Mouse (Mus musculus) left cerebral cortex, postnatal 4 days (tissue): ENCODE results near the gene Gstt4. TPM values are rescaled to one million over a fixed set of nuclear protein-coding genes. Genes with fewer than 3 reads are reported as not detected.
"Not testable (repeated sequence)": the region's sequence is repeated elsewhere in the genome, so short reads cannot be mapped to it uniquely, and the experiment has no call there.

Experiments
- DNase-seq: peaks from one replicate; pipeline ENCODE4 v3.0.0-alpha.2; 2022
- intact Hi-C: fragments of 180-260 bp; cut with DNase I; formaldehyde crosslinking; loops from one replicate; pipeline ENCODE4 v1.15.1; 2025
- total RNA-seq, 2 experiments: library from RNA; stranded (reverse); gene quantifications; 2 replicates each; pipeline ENCODE4 v1.2.3; 2021

Gstt4 gene
- total RNA-seq, 2 experiments from 2014 or later, result not detected

DNA sequence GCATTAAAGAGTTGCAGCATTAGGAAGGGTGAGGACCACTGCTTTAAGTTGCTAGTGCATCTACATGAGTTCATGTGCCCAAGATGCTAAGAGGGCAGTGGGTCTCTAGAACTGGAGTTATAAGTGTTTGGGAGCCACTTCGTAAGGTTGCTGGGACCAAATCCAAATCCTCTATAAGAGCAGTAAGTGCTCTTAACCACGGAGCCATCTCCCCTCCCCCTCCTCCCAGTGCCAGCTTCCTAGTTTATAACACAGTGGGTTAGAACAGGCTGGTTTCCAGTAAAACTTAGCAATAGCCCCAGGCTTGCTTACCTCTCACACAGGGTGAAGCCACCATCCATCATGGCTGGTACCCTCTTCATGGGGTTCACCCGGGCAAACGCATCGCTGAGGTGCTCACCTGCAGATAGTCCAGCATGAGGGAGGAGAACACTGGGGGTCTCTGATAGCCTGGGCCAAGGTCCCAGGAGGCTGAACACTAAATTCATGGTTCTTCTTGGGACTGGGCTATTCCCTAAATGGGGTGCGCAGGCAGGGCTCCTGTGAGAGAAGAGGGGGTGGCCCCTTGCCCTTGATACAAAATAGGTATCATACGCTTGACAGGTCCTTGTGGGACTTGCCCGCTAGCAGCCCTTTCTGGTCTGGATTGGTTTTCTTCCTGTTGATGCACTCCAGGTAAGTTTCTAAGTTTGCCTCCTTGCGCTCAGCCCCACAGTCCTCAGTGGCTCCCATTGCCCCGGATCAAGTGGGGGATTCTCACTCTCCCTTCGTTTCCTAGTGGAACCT is 25.4 kb downstream of the Gstt4 start:
- no peak for DNase-seq
- intact Hi-C loops, result no loop called here

DNA sequence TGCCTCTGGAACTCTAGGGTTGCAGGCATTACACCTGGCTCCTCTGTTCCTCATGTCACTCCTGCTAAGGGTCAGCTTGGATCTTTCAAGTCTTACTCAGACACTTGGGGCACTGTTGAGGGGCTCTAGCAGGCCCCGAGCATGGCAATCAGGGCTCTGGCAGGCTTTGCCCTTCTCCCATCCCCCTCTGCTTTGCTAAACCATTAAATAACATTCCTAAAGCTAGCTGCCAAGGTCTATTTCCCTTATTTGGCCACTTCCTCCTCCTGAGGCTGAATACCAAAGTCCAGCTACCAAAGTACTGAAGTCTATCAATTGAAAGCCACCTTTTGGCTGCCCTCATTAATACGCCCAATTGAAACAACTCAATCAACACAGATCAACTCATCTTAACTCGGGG is 27.5 kb downstream of the Gstt4 start:
- DNase-seq, result no peak
- intact Hi-C loops, result no loop called here

DNA sequence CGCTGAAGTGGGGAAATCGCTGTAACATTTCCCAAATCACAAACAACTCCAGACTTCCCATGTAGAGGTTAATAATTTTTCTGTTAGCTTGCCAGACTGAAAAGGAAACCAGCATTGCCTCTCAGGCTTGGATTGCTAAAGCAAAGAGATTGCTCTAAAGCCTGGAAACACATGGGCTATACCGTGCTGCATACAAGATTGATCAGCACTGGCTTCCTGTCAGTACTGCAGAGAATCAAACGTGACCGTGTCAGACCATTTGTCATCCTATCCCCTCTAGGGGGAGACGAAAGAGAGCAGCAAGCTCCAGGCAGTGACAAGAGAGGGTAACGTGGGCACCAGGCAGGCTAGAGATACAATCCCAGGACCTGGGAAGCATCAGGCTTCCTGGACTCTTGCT is 31.6 kb downstream of the Gstt4 start:
- intact Hi-C loops, result no loop called here
- DNase-seq, result no peak

DNA sequence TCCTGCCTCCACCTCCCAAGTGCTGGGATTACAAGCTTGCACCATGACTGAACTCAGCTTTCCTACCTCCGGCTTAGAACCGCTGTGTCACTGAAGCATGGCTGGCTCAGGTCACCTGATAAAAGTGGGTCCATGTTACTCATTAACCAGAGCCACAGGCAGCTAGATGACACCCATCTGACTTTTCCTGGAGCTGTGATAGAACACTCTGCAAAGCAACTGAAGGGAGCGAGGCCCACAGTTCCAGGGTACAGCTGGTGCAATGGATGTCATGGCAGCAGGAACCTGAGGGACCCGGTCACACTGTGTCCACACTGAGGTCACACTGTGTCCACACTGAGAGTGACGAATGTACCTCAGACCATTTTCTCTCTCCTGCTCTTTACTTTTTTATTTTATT is 32.5 kb downstream of the Gstt4 start:
- no peak for DNase-seq
- intact Hi-C loops, result no loop called here

DNA sequence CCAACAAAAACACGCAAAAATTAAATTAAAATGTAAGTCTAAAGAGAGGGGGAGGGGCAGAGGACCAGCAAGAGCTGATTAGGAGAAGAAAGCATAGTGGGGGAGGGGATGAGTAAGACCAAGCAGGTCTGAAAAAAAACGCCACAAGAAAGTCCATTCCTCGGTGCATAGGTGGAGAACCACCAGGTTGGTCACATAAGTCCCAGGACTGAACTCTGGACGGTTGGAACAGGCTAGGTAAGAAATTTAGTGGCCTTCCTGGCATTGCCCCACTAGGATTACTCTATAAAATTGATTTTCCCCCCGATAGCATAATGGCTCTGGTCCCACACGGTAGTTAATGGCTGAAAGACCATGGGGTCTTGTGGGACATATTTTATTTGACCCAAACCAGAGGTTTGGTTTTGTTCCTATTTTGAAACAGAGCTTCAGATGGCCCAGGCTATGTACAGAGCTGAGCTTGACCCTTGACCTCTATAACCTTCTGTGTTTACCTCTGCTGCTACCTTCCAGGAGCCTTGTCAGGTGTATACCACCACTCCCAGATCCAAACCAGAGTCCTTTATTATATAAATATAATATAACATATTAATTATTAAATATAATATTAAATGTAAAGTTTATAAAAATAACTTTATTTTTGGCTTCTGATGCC is 33.1 kb downstream of the Gstt4 start:
- no peak for DNase-seq
- intact Hi-C loops, result no loop called here

DNA sequence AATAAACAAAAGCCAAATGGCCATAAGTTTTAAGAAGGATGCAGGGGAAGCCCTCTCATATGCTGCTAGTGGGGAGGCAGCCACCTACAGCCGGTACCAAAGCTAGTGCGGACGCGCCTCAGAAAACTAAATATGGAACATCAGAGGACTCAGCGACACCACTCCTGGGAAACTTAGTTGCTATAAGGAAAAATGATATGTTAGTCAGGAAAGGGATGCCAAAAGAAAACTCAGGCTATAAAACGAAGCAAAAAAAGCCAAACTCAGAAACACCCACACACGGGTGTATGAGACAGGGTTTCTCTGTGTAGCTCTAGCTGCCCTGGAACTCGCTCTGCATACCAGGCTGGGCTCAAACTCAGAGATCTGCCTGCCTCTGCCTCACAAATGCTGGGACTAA is 34.1 kb downstream of the Gstt4 start:
- intact Hi-C loops, result no loop called here
- DNase-seq, result no peak

DNA sequence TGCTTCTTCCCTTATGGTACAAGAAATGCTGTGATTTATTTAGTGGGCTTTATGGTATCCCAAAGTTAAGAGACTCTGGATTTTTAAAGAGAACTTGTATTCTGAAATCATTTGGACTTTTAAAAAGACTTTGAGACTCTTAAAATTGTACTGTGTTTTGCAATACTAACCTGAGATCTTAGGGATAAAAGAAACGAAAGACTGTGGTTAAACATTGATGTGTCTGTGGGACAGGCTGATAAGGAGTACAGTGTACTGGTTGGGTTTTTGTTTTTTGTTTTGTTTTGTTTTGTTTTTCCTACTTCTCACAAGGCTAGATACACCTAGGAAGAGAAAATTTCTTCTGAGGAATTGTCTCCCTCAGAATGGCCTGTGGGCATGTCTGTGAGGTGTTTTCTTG is 36.9 kb downstream of the Gstt4 start:
- DNase-seq, result no peak
- intact Hi-C loops, result no loop called here

DNA sequence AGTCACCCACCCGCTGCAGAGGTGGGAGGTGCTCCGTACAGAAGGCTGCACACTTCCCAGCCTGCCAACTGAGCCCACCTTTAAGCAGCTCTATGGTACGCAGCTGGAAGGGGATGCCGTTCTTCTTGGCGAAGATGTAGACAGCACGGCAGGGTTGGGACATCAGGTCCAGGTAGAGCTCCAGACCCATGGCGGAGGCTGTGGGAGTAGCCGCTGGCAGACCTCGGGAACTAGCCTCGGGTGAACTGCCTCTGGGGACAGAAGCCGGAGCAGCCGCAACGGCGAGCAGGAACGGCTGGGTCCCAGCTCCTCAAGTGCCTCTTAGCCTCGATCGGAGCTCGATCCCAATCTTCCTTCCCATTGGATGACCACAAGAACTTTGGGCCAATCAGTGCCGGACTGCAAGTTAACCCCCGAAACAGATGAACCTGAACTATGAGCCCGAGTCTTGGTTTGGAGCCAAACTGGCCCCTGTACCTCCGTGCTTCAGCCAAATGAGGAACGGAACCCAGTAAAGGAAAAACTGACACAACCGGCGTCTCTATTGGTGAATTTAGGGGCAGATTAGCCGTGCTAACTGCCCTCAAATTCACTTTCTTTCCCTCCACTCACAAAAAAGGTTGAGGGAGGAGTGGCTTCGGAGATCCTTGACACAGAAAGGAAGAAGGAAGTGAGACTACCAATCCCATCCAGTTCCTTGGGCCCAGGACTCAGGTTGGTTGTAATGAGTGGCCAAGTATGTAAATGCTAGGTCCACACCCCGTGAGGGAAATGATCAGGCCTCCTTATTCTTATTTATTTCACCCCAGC is 41.4 kb downstream of the Gstt4 start, which contains the start of the genes Gm20441 and Gstt3:
Gene Gm20441 (minus strand): TSS at position 186 of the 810 bp plus-strand sequence.
Gene Gstt3 (minus strand): TSS at position 646 of the 810 bp plus-strand sequence.
- DNase-seq, result peak; percentile 14
- intact Hi-C loops, result no loop called here

DNA sequence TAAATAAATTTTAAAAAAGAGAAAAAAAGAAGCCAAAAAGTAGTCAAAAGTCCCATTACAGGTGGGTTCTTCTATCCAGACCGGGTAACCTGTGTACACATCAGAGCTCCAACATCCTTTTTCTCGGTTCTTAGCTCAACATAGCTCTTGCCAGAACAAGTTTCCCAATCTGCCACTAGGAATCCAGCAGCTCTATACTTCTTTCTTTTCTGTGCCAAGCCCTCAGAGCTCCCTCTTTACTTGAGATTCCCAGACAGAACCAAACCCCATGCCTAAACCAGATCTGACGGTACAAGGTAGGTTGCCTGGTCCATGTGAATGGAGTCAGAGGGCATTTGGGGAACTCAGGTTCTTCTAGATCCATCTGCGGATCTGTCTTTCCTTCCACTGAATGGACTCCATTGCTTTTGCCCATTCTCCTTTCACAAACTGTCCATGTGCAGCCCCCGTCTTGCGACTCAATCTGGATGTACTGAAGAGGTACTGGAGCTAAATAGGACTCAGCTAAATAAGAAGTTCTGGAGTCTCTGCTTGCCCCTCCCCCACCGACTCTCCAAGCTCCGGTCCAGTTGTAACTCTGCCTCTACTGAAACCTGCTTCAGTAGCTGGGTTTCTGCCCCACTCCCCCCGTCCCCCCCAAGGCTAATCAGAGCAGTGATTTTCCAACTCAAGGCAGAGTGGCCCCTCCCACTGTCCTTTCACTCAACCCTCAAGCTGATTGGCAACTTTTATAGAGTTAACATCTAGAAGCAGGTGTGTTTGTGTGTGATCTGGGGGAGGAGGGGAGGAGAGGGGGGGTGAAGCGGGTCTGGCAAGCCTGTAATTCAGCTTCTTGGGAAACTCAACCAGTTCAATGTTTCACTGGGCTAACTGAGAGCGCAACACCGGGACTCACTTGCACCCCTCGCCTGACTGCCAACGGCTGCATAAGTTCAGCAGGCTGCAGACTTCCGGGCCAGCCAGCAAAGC is 42.9 kb downstream of the Gstt4 start:
- intact Hi-C loops, result loop anchor here (10.0 kb wide), 1 partner anchor 55 kb away; the partner anchor contains the start of gene Gstt2
- DNase-seq, result no peak

DNA sequence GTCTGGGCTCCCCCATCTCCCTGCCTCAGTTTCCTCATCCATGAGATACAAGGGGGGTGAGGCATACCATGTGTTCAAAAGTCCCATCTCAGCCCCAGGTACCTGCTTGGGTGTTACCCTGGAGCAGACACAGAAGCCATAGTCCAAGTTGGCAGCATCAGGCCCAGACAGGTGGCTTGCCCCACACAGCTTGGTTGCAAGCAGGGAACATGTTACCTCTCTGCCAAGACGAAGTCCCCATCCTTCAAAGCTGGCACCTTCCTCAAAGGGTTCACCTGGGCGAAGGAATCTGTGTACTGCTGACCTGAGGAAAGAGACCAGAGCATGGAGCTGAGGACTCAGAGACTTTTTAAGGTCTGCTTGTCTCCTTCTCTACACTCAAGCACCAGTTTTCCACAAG is 44.5 kb downstream of the Gstt4 start:
- DNase-seq, result no peak
- intact Hi-C loops, result loop anchor here (10.0 kb wide), 1 partner anchor 57 kb away; the partner anchor contains the start of gene Gstt2

DNA sequence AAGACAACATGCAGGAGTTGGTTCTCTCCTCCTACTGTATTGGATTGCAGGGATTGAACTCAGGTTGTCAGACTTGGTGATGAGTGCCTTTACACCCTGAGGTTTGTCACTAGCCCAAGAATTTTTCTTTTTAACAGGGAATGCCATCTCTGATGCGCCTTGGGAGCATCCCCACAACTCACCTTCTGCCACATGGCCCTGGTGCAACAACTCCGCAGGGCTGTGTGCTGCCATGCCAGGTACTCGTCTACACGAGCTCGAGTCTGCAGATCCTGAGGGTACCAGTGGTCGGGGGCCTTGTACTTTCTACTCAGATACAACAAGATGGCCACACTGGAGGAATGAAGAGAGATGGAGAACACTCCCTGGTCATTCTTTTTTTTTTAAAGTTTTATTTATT is 45.8 kb downstream of the Gstt4 start:
- intact Hi-C loops, result loop anchor here (10.0 kb wide), 1 partner anchor 58 kb away; the partner anchor contains the start of gene Gstt2
- DNase-seq, result no peak

DNA sequence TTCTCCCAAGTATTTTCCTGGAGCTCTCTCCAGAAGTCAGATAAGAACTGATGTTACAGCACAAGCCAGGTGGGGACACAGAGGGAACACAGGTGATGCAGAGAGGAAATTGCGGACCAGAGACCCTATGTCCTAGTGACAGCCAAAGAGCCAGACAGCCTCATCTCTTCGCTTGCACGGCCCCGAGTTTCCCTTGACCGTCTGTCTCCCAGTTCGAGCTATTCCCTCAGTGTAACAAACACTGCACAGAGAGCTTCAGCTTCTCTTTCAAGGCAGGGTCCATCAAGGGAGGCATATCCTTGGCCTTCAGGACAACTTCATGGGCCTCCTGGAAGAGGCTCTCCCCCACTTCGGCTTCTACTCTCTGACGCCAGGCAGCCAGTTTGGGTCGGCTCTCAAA is 47.8 kb downstream of the Gstt4 start:
- intact Hi-C loops, result loop anchor here (10.0 kb wide), 1 partner anchor 60 kb away; the partner anchor contains the start of gene Gstt2
- DNase-seq, result no peak

DNA sequence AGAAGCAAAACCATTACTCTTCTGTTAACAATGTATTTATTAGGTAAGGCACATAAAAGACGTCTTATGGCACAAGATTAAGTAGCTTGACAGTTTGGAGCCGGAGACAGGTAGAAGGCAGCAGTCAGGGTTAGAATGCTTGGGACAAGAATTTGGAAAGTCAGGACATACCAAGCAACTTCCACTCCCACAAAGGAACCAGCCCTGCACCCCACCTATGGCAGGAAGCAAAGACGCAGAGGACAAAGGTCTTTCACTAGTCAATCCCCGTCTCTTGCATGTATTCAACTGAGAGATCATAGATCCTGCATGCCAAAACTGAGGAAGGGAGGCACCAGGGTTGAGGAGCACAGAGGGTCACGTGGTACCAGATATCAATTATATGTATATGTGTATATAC is 48.2 kb downstream of the Gstt4 start:
- no peak for DNase-seq

DNA sequence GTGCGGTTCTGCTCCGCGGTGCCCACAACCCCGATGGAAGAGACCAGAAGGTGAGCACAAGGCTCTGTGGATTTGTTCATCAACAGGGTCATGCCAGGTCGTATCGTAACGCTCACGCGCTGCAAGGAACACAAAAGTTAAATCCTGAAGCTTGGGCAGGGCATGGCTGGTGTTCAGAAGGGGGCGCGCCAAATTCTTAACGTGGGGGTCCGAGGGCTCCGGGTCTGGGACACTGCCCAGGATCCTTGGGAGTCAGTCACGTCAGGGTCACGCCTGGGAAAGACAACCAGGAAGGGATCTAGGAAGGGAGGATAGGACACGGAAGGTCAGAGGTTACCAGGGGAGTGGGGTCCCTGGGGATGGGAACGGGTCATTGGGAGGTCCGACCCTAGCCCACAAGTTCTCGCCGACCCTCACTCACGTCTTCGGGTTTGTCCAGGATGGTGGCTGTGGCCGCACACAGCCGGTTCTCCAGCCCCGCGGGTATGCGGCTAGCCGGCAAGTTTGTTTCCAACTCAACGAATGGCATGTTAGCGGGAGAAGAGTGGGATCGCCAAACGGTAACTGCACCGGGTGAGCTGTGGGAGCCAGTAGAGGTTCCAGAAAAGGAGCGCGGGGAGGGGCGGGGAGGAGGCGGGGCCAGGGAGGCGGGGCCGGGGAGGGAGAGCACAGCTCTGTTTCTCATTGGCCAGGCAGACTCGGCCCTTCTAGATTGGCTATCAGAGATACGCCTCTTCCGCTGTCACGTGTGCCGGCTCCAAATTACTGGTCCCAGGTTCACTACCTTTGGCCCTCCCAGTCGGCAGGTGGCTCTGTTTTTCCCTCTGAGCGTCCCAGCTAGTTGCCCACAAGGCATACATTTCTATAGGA is 49.3 kb downstream of the Gstt4 start, which contains the start of gene Ddt:
Gene Ddt (minus strand): TSS at position 620 of the 870 bp plus-strand sequence.
- intact Hi-C loops, result loop anchor here (10.0 kb wide), 1 partner anchor 62 kb away; the partner anchor contains the start of gene Gstt2
- peak; percentile 90 for DNase-seq

More for the DNA sequence above, 48.2 kb downstream of the Gstt4 start:
- intact Hi-C loops, result loop anchor here (10.0 kb wide), 1 partner anchor 61 kb away; the partner anchor contains the start of gene Gstt2

DNA sequence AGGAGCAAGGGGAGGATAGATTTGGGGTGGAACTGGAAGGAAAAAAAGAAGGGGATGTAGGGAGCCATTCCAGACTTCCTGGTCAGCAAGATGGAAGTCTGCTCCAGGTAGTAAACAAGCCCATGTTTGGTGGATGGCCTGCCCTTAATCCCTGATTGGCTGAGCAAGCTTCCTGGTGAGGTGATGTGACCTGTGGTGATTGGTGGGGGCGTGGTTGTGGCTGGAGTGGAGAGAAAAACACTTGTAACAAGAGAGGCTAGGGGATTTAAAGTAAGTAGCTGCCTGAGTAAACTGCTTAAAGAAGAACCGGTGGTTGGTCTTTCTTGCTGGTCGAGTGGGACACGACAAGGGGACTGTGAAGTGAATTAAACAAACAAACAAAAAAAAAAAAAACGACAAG is 54.6 kb downstream of the Gstt4 start:
- DNase-seq, intact Hi-C loops: not testable (repeated sequence)

DNA sequence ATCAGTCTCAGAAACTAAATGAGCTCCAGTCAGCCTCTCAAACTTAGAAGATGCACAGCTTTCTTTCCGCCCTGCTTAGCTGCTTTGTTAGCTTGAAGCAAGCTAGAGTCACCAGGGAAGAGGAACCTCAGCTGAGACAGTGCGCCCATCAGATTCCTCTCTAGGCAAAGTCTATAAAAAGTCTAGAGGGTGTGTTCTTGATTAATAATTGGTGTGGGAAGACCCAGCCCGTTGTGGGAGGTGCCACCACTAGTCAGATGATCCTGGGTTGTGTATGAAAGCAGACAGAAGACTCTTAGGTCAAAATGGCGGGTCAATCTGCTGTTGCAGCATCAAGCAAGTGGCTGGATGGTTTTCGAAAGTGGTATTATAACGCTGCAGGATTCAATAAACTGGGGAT is 55.5 kb downstream of the Gstt4 start:
- DNase-seq, result no peak
- intact Hi-C loops, result no loop called here
